Mouse (Mus musculus) layer of hippocampus, adult 8-10 months (tissue): ENCODE data around the gene Pdzd2. TPM values are rescaled to one million over a fixed set of nuclear protein-coding genes. Genes with fewer than 3 reads are reported as not detected.
A peak's percentile ranks its signal among the peaks of the same experiment; 100 is the strongest.

Experiments used
- DNase-seq, 2 experiments: peaks; one replicate each; pipeline ENCODE4 v3.0.0; 2022; ENCODE audit warnings: low spot score in 2 of 2
- microRNA-seq, 2 experiments: library from miRNA; unstranded; fragments of <30 nt; microRNA quantifications; one replicate each; pipeline ENCODE4 v1.2.0; 2022
- total RNA-seq, 4 experiments: library from RNA; stranded (reverse); gene quantifications; 2 replicates each; pipeline ENCODE4 v1.2.4; 2022

The Pdzd2 gene
- total RNA-seq, 4 experiments from 2014 or later, result 45.8 to 56.3 (median 53.1) TPM

- no peak for DNase-seq
Measured at GRCm38 (mm10) chr15:12322676-12323402, 416.9 kb downstream of the Pdzd2 start.

DNA sequence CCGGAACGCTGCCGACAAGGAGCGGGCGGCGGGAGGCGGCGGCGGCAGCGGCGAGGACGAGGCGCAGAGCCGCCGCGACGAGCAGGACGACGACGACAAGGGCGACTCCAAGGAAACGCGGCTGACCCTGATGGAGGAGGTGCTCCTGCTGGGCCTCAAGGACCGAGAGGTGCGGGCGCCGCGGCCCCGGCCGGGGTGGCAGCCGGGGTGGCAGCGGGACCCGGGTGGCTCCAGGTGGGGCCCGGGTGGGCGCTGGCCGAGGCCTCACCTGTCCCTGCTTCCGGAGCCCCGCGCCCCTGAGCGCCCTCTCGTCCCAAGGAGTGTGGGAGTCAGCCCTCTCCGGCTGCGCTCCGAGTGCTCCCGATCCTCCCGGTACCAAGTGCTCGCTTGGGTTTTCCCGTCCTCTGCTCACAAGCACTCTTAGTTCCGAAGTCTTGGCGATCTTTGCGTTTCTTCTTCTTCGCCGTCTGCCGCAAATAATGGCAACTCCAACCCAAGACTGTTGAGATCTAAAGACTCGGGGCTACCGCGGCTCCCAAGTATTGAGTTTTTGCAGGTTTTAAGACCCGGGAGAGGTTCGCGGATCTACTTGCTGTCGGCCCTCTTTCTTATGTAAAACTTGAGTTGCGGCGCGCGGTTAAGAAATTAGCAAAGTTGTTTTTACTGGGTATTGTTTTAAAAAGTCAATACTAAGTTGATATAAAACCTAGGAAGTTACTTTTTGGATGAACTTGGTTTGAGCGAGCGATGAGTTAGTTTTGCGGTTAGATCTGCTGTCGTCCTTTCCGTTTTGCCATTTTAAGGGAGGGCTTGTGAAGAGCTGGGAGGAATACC is 417.7 kb downstream of the Pdzd2 start, which contains the start of gene 1810049J17Rik:
Gene 1810049J17Rik (minus strand): TSS at position 112 of the 834 bp plus-strand sequence.
- peak; percentile 14 to 19 for DNase-seq

DNA sequence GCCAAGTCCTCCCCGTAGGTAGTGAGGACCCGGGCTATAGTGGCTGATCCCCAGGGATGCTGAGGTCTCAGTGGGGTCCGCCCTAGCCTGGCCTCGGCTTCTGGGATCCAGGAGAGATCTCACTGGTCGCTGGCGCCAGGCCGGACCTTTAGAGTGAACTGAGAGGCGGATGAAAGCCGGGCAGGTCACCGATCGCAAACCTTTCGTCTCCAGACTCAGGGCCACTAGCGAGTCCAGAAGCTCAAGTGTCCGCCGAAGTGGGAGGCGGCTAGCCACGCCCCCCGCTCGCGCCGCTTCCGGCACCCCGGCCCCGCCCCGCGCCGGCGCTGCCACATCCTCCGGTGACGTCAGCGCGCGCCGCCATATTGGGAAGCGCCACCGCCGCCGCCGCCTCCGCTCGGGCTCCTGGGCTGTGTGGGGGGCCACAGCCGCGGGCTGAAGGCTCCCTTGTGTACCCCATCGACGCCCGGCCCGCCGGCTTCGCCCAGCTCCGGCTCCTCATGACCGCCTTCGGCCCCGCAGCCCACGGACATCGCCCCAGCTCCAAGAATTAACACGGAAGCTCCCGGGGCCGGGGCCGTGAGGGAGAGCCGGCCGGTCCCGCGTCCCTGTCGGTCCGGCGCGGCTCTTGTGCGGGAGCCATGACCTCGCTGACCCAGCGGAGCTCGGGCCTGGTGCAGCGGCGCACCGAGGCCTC is 418.5 kb downstream of the Pdzd2 start, which contains the start of gene Golph3:
Gene Golph3 (plus strand): TSS at position 360 of the 697 bp plus-strand sequence.
- DNase-seq, result peak; percentile 87 to 91

DNA sequence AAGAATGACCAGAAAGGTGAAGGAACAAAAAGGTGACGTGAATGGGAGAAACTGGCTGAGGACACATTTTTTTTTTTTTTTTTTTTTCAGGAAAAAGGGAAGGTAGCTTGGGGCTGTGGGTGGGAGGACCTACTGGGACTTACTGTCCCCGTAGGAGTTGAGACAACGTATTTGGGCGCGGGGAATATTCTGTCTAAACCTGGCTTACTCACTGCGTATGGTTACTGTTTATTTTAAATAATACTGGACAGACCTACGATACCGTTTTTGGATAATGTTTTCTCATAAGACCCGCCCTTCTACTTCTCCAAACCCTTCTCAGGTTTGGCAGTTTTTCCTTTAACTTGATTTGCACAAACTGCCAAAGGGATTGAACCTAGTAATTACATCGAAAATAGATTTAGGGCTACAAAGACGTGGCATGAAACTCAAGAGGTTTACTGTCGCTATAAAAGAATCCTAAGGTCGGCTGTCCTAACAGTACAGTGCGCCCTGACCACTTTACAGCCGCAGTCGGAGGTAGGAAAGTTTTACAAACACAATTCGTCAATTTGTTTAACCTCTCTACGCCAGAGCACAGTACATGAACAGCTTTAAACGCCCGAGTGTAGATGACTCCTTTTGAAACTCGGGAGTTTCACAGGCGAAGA is 419.2 kb downstream of the Pdzd2 start:
- no peak for DNase-seq

- DNase-seq, result no peak
Measured at GRCm38 (mm10) chr15:12319889-12320288, 419.8 kb downstream of the Pdzd2 start.

GRCm38 (mm10) chr15:12318451-12318850 is 421.3 kb downstream of the Pdzd2 start:
- DNase-seq, result no peak

DNA sequence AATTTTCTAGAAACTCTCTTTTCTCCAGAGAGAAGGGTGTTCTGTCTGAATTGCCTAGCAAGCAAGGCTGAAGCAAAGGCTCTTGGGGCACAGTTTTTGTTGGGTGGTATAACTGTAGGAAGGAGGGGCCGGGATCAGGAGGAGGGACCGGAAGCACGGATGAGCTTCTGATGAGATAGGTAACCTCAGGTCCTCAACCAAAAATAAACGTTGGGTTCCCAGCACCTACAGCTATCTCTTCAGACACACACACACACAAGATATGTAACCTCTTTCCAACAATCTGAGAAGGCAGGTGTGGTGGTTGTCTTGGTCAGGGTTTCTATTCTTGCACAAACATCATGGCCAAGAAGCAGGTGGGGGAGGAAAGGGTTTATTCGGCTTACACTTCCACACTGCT is 422.4 kb downstream of the Pdzd2 start:
- no peak for DNase-seq

DNA sequence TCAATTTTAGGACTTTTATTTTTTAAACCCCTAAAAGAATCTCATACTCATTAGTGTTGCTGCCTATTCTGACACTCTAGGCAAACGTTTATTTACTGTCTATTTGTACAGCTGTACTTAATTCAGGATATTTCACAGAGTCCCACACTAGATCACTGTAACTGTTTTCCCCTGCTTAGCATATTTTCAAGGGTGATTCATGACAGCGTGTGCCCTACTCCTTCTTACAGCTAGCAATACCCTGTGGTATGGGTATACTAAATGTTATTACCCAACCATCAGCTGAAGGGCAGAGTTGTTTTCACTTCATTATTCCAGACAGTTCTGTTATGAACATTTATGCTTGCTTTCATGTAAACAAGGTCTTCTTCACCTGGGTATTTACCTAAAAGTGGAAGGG is 423.7 kb downstream of the Pdzd2 start:
- no peak for DNase-seq

DNA sequence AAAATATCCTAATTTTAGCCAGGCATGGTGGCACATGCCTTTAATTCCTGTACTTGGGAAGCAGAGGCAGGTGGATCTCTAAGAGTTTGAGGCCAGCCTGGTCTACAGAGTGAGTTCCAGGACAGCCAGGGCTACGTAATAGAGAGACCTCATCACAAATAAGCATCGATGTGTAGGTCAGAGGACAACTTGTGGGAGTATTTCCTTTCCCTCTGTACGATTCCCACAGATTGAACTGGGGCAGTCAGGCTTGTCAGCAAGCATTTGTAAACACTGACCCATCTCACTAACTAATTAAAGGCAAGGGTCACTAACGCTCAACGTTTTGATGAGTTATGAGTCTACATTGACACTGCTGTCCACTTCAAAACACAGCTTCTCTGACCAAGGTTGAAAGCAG is 425.1 kb downstream of the Pdzd2 start:
- no peak for DNase-seq

DNA sequence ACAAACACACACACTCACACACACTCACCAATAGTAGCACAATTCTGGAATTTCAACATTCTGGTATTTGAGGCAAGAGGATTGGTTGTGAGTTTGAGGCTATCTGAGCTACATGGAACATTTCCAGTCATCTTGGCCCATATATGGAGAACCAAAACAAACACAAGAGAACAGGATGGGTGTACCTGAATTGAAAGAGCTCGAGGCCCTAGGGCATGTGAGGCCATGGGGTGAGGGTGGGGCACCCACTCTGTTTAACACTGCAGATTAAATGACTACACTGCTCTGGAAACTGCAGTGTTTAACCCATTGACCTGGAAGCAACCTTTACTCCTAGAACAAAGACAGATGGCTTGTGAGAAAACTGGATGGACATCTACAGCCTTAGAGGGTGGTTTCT is 426.5 kb downstream of the Pdzd2 start:
- no peak for DNase-seq

DNA sequence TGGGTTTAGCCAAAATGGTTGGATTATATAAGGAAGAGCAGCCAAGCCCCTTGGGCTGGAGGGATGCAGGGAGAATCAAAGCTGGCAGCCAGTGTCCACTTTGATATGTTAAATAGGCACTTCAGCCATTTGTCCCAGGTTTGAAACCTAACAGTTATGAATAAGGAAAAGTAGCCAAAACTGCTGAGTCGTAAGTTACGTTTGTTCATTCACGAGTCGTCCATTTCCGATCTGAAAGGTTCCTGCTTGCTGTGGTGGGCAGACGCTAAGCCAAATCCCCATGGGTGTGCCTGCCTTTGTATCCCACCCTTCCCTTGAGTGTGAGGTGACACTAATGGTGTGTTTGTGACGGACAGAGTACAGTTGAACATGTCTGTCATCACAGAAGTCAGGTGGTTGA is 428.3 kb downstream of the Pdzd2 start:
- DNase-seq, result no peak

DNA sequence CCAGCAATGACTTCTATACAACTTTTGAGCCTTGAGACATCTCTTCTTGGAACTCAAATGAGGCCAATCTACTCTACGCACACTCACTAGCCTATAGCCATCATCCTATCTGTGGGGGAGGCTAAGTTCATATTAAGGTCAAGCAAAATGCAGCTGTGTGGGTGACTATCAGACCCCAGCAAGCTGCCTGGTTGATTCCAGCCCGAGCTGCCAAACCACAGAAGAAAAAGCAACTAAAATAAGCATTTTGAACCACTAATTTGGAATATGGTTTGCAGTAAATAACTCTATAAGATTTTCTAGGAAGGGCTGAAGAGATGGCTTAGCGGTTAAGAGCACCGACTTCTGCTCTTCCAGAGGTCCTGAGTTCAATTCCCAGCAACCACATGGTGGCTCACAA is 429.0 kb downstream of the Pdzd2 start:
- no peak for DNase-seq

Small RNA genes lying within 50 kb of the gene (microRNA-seq; reads per million reads assigned to microRNA genes)
- gene Gm24135 (0 reads per million in 2 experiments), gene Gm24302 (0 reads per million in 2 experiments)

Other genes starting within 250 kb of the Pdzd2 start
- 10 to 100 TPM; 25.5 to 31.1 (median 28.5) TPM for gene 6030458C11Rik, start 84.7 kb upstream of the Pdzd2 start, total RNA-seq
- gene Drosha, start 84.9 kb upstream of the Pdzd2 start, total RNA-seq, result 10 to 100 TPM; 78.1 to 87.8 (median 84.3) TPM